Mouse (Mus musculus) adrenal gland, adult 18-20 months (tissue): ENCODE measurements around the gene Opa3. TPM values are rescaled to one million over a fixed set of nuclear protein-coding genes. Genes with fewer than 3 reads are reported as not detected.

Experiments
- DNase-seq, 2 experiments: peaks; one replicate each; pipeline ENCODE4 v3.0.0; 2021 to 2022; ENCODE audit warnings: low spot score in 2 of 2
- total RNA-seq, 2 experiments: library from RNA; stranded (reverse); gene quantifications; 1 replicate in 1 of 2; 2 replicates in 1 of 2; pipeline ENCODE4 v1.2.3; 2021

The Opa3 gene
- total RNA-seq, 2 experiments from 2014 or later: 40.8 to 56.7 TPM

- DNase-seq: no peak
These were observed 14.7 kb upstream of the Opa3 start for GRCm38 (mm10) chr7:19213385-19213784.

- no peak for DNase-seq
These were observed 13.8 kb upstream of the Opa3 start for GRCm38 (mm10) chr7:19214369-19214768.

GRCm38 (mm10) chr7:19214940-19215339 lies 13.2 kb upstream of the Opa3 start:
- DNase-seq: no peak

GRCm38 (mm10) chr7:19217492-19217891 lies 10.6 kb upstream of the Opa3 start:
- DNase-seq: no peak

GRCm38 (mm10) chr7:19217944-19218343 lies 10.2 kb upstream of the Opa3 start:
- no peak for DNase-seq

GRCm38 (mm10) chr7:19220061-19220460 lies 8.1 kb upstream of the Opa3 start:
- no peak for DNase-seq

GRCm38 (mm10) chr7:19222189-19222588 lies 5.9 kb upstream of the Opa3 start:
- DNase-seq: no peak

- no peak for DNase-seq
These were observed 5.3 kb upstream of the Opa3 start for GRCm38 (mm10) chr7:19222875-19223274.

- DNase-seq: no peak
These were observed 3.2 kb upstream of the Opa3 start for GRCm38 (mm10) chr7:19224933-19225332.

- DNase-seq: peak; percentile 23 to 33
These were observed 1.0 kb upstream of the Opa3 start for GRCm38 (mm10) chr7:19226817-19227797.

- DNase-seq: no peak
These were observed 637 bp downstream of the Opa3 start for GRCm38 (mm10) chr7:19228793-19229148.

- no peak for DNase-seq
These were observed 1.3 kb downstream of the Opa3 start for GRCm38 (mm10) chr7:19229404-19229803.

GRCm38 (mm10) chr7:19230041-19230580 lies 2.0 kb downstream of the Opa3 start:
- no peak for DNase-seq

- no peak for DNase-seq
These were observed 2.8 kb downstream of the Opa3 start for GRCm38 (mm10) chr7:19230899-19231298.

GRCm38 (mm10) chr7:19231849-19232248 lies 3.7 kb downstream of the Opa3 start:
- DNase-seq: no peak

GRCm38 (mm10) chr7:19234652-19235051 lies 6.5 kb downstream of the Opa3 start:
- DNase-seq: no peak

- DNase-seq: no peak
These were observed 7.0 kb downstream of the Opa3 start for GRCm38 (mm10) chr7:19235092-19235671.

- DNase-seq: no peak
These were observed 8.3 kb downstream of the Opa3 start for GRCm38 (mm10) chr7:19236411-19236810.

- no peak for DNase-seq
These were observed 10.2 kb downstream of the Opa3 start for GRCm38 (mm10) chr7:19238344-19238743.

GRCm38 (mm10) chr7:19239423-19239822 lies 11.3 kb downstream of the Opa3 start:
- peak; percentile 90 to 91 for DNase-seq

GRCm38 (mm10) chr7:19239986-19240385 lies 11.9 kb downstream of the Opa3 start:
- DNase-seq: no peak

- no peak for DNase-seq
These were observed 12.8 kb downstream of the Opa3 start for GRCm38 (mm10) chr7:19240905-19241463.
